ENCODE assay signal across 8 mouse cellular contexts in the genomic region with DNA sequence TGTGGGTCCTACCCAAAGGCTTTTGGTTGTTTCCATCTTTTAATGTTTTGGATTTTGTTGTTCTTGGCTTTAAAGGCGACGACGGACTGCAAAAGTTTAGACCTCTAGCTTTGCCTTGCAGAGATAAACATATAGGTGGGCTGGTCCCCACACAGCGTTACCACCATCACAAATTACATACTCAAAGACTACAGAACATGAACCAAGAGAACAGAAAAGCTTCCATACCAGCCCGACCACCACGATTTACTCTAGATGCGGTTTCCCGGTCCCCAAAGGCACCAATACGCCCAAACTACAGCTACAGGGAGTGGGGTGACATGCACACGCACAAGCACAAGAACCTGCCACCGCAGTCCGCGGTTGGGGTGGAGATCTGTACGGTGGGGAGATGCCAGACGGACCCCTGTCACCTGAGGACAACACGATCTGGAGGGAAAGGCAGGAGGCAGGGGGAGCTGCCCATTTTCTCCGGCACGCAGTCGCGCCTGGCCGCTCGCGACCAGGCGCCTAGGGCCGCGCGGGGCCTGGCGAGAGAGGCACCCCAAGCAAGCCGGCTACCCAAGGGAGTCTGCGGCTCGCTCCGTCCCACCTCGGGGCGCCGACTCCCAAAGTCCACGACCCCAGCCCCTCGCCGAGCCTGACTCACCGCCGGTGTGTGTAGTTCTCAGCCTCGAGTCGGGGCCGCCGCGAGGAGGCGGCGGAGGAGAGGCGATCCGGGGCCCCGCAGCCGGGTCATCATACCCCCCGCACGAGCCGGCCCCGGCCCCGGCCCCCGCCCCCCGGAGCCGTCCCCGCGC. TPM values are rescaled to one million over a fixed set of nuclear protein-coding genes. Genes with fewer than 3 reads are reported as not detected.
A peak's percentile ranks its signal among the peaks of the same experiment; 100 is the strongest.
DNase-seq lines count a peak whose midpoint lies in the region; ATAC-seq and TF ChIP-seq lines count a peak whose summit lies in the region.

No protein-coding gene starts in this region.

- H3K27ac ChIP-seq in embryonic facial prominence, embryonic 11.5 days (replicated peaks; ENCODE audit: low read depth, low read length), result peak overlapping the region; percentile 75
- peak overlapping the region; percentile 80 for H3K27ac ChIP-seq in liver, adult 2 months (replicated peaks; ENCODE audit: insufficient read depth, low read depth, low read length)
- peak overlapping the region; percentile 93 for H3K27ac ChIP-seq in neural tube, embryonic 14.5 days (ENCODE audit: low read depth, low read length)

- CTCF ChIA-PET in Patski (lab: Charles Lee), result interaction anchor here (2.0 to 2.4 kb wide), 3 partner anchors 12 to 115 kb away, joined by 4 to 9 read pairs (median 8); no protein-coding TSS in a partner anchor

- intact Hi-C loops in heart, postnatal 10 days (cut with DNase I), result loop anchor here (1.0 kb wide), 1 partner anchor 19 kb away; a partner anchor contains a TSS

- H3K4me2 ChIP-seq in embryonic facial prominence, embryonic 11.5 days (ENCODE audit: low read depth, low read length), result peak overlapping the region; percentile 78
- peak overlapping the region; percentile 73 for H3K4me2 ChIP-seq in neural tube, embryonic 14.5 days (ENCODE audit: low read depth, low read length)

- POLR2A ChIA-PET in Patski (lab: Charles Lee), result interaction anchor here (1.0 to 3.5 kb wide), 7 partner anchors 12 to 27 kb away, joined by 3 to 25 read pairs (median 5); a partner anchor contains a TSS

- peak; percentile 13 for TF ChIP-seq CTCF in Patski (IDR thresholded peaks at IDR 0.05)
- TF ChIP-seq CTCF in liver, adult 2 months (IDR thresholded peaks at IDR 0.05; ENCODE audit: low read depth, low read length), result no peak

- peaks cover 20% of the 10 kb centered on the region for H3K36me3 ChIP-seq in megakaryocyte, embryonic 14.5 days (replicated peaks; ENCODE audit: low read length)
- no peaks in the 10 kb centered on the region for H3K36me3 ChIP-seq in embryonic facial prominence, embryonic 11.5 days (replicated peaks; ENCODE audit: control insufficient read depth, insufficient read depth, low read depth, low read length)
- H3K36me3 ChIP-seq in liver, adult 2 months (ENCODE audit: control insufficient read depth, insufficient read depth, low read length), result no peaks in the 10 kb centered on the region
- no peaks in the 10 kb centered on the region for H3K36me3 ChIP-seq in neural tube, embryonic 14.5 days (ENCODE audit: control insufficient read depth, insufficient read depth, low read length)

- peak overlapping the region; percentile 99 for H3K4me3 ChIP-seq in megakaryocyte, embryonic 14.5 days (replicated peaks)
- H3K4me3 ChIP-seq in embryonic facial prominence, embryonic 11.5 days (ENCODE audit: low read depth, low read length), result peak overlapping the region; percentile 97
- peak overlapping the region; percentile 99 for H3K4me3 ChIP-seq in liver, adult 2 months (ENCODE audit: insufficient read depth, low read depth, low read length)
- H3K4me3 ChIP-seq in neural tube, embryonic 14.5 days (ENCODE audit: low read depth, low read length), result peak overlapping the region; percentile 94

- H3K9ac ChIP-seq in embryonic facial prominence, embryonic 11.5 days (replicated peaks; ENCODE audit: low read length), result peak overlapping the region; percentile 96
- peak overlapping the region; percentile 98 for H3K9ac ChIP-seq in liver, adult 2 months (ENCODE audit: low read depth, low read length)
- H3K9ac ChIP-seq in neural tube, embryonic 14.5 days (replicated peaks; ENCODE audit: low read depth, low read length), result peak overlapping the region; percentile 91

- peaks cover 14% of the 10 kb centered on the region; the same call in 1 of the 2 replicates for H3K79me2 ChIP-seq in liver, adult 2 months (ENCODE audit: control insufficient read depth, insufficient read depth, low read length)

- TF ChIP-seq POLR2A in liver, adult 2 months (IDR thresholded peaks at IDR 0.05; ENCODE audit: extremely low read depth, insufficient read depth, low read length), result no peak

- no peaks in the 10 kb centered on the region for H3K27me3 ChIP-seq in megakaryocyte, embryonic 14.5 days (replicated peaks)
- no peaks in the 10 kb centered on the region for H3K27me3 ChIP-seq in Patski
- no peaks in the 10 kb centered on the region for H3K27me3 ChIP-seq in embryonic facial prominence, embryonic 11.5 days (ENCODE audit: control insufficient read depth, insufficient read depth, low read length)
- H3K27me3 ChIP-seq in liver, adult 2 months (ENCODE audit: control insufficient read depth, insufficient read depth, low read length), result no peaks in the 10 kb centered on the region
- H3K27me3 ChIP-seq in neural tube, embryonic 14.5 days (ENCODE audit: control insufficient read depth, insufficient read depth, low read length), result no peaks in the 10 kb centered on the region

- 0% methylated on average over 51 of the region's 61 CpGs for WGBS in embryonic facial prominence, embryonic 11.5 days
- WGBS in liver, adult 2 months, result under 1% methylated on average over 51 of the region's 61 CpGs
- WGBS in neural tube, embryonic 14.5 days, result under 1% methylated on average over 55 of the region's 61 CpGs

- DNase-seq in Patski (ENCODE audit: low read depth, low spot score), result no peak
- DNase-seq in embryonic facial prominence, embryonic 11.5 days (ENCODE audit: low spot score), result peak; percentile 37
- DNase-seq in heart, postnatal 10 days, result peak; percentile 42 to 64
- DNase-seq in liver, adult 2 months (ENCODE audit: extremely low read depth, low read depth, low spot score), result no peak
- DNase-seq in adrenal gland, adult 2 months, result no peak

- no peaks in the 10 kb centered on the region for H3K9me3 ChIP-seq in megakaryocyte, embryonic 14.5 days
- H3K9me3 ChIP-seq in embryonic facial prominence, embryonic 11.5 days (replicated peaks; ENCODE audit: control insufficient read depth, low read length), result no peaks in the 10 kb centered on the region
- H3K9me3 ChIP-seq in neural tube, embryonic 14.5 days (ENCODE audit: control insufficient read depth, low read length), result no peaks in the 10 kb centered on the region

- ATAC-seq in megakaryocyte, adult 5-6 weeks (ENCODE audit: poor library complexity, severe bottlenecking), result no peak
- ATAC-seq in Patski, result peak; percentile 36
- peak; percentile 86 for ATAC-seq in embryonic facial prominence, embryonic 11.5 days (replicated peaks; ENCODE audit: insufficient number of reproducible peaks, low FRiP score, low TSS enrichment, low read depth)
- ATAC-seq in neural tube, embryonic 14.5 days (ENCODE audit: low read depth), result peak; percentile 88

- peaks cover 71% of the 10 kb centered on the region for H3K4me1 ChIP-seq in megakaryocyte, embryonic 14.5 days
- H3K4me1 ChIP-seq in embryonic facial prominence, embryonic 11.5 days (ENCODE audit: control insufficient read depth, insufficient read depth, low read length), result no peaks in the 10 kb centered on the region
- H3K4me1 ChIP-seq in liver, adult 2 months (ENCODE audit: control insufficient read depth, insufficient read depth, low read length), result peaks cover 22% of the 10 kb centered on the region
- peaks cover 20% of the 10 kb centered on the region for H3K4me1 ChIP-seq in neural tube, embryonic 14.5 days (ENCODE audit: control insufficient read depth, insufficient read depth, low read length)

- in situ Hi-C loops in Patski (cut with MboI; ENCODE audit: low pct_unique_long_range_greater_than_20kb), result no loop called here

RNA-seq across cellular contexts. Expression of a gene that starts 0.8 kb away (rescaled TPM):
- polyA plus RNA-seq in megakaryocyte, embryonic 14.5 days (2012; ENCODE audit: insufficient read depth, low replicate concordance), result 23.3 and 49.7 TPM in 2 replicates
- 287 and 324 TPM in 2 replicates for total RNA-seq in megakaryocyte, adult 5-6 weeks (2015)
- total RNA-seq in megakaryocyte, adult 5-6 weeks (2017), result 142 and 182 TPM in 2 replicates
- 80.5 TPM for polyA plus RNA-seq in Patski (2021)
- 13.8 TPM in 2 replicates for polyA plus RNA-seq in embryonic facial prominence, embryonic 11.5 days (2014; fragmentation: Nextera tagmentation; extraction: Ambion mirVana)
- 100 to 1,000 TPM; 102 to 117 TPM for total RNA-seq in heart, postnatal 10 days (2021)
- total RNA-seq in liver, adult 2 months (2014; rRNA removed), result 29.2 and 32.4 TPM in 2 replicates
- 34.0 and 35.2 TPM in 2 replicates for polyA plus RNA-seq in liver, adult 2 months (2012; rRNA removed)
- polyA plus RNA-seq in neural tube, embryonic 14.5 days (2014; fragmentation: Nextera tagmentation; extraction: Ambion mirVana), result 17.9 and 18.5 TPM in 2 replicates
- 100 to 1,000 TPM; 131 to 139 TPM for total RNA-seq in adrenal gland, adult 2 months (2021)
- 83.4 and 88.1 TPM in 2 replicates for polyA plus RNA-seq in adrenal gland, adult 2 months (2012; rRNA removed)

RNA-seq across cellular contexts. Expression of a gene that starts 18.7 kb away (rescaled TPM):
- 3.1 and 10.5 TPM in 2 replicates for polyA plus RNA-seq in megakaryocyte, embryonic 14.5 days (2012; ENCODE audit: insufficient read depth, low replicate concordance)
- 33.1 and 37.1 TPM in 2 replicates for total RNA-seq in megakaryocyte, adult 5-6 weeks (2015)
- total RNA-seq in megakaryocyte, adult 5-6 weeks (2017), result 23.4 and 24.5 TPM in 2 replicates
- polyA plus RNA-seq in Patski (2021), result 12.0 TPM
- polyA plus RNA-seq in embryonic facial prominence, embryonic 11.5 days (2014; fragmentation: Nextera tagmentation; extraction: Ambion mirVana), result 38.2 and 40.3 TPM in 2 replicates
- 10 to 100 TPM; 12.4 to 13.5 TPM for total RNA-seq in heart, postnatal 10 days (2021)
- total RNA-seq in liver, adult 2 months (2014; rRNA removed), result 2.5 and 3.3 TPM in 2 replicates
- 5.6 and 6.5 TPM in 2 replicates for polyA plus RNA-seq in liver, adult 2 months (2012; rRNA removed)
- 22.6 and 23.1 TPM in 2 replicates for polyA plus RNA-seq in neural tube, embryonic 14.5 days (2014; fragmentation: Nextera tagmentation; extraction: Ambion mirVana)
- 10 to 100 TPM; 17.4 to 20.0 TPM for total RNA-seq in adrenal gland, adult 2 months (2021)
- 13.0 and 17.5 TPM in 2 replicates for polyA plus RNA-seq in adrenal gland, adult 2 months (2012; rRNA removed)

RNA-seq across cellular contexts. Expression of a gene that starts 18.8 kb away (rescaled TPM):
- polyA plus RNA-seq in megakaryocyte, embryonic 14.5 days (2012; ENCODE audit: insufficient read depth, low replicate concordance), result 2.8 and 3.6 TPM in 2 replicates
- total RNA-seq in megakaryocyte, adult 5-6 weeks (2015), result 19.2 and 20.2 TPM in 2 replicates
- 17.8 TPM in 2 replicates for total RNA-seq in megakaryocyte, adult 5-6 weeks (2017)
- polyA plus RNA-seq in Patski (2021), result 25.7 TPM
- 22.8 and 26.5 TPM in 2 replicates for polyA plus RNA-seq in embryonic facial prominence, embryonic 11.5 days (2014; fragmentation: Nextera tagmentation; extraction: Ambion mirVana)
- total RNA-seq in heart, postnatal 10 days (2021), result 10 to 100 TPM; 11.5 to 14.0 TPM
- 22.1 and 23.4 TPM in 2 replicates for total RNA-seq in liver, adult 2 months (2014; rRNA removed)
- 9.3 and 10.7 TPM in 2 replicates for polyA plus RNA-seq in liver, adult 2 months (2012; rRNA removed)
- polyA plus RNA-seq in neural tube, embryonic 14.5 days (2014; fragmentation: Nextera tagmentation; extraction: Ambion mirVana), result 25.1 and 28.2 TPM in 2 replicates
- total RNA-seq in adrenal gland, adult 2 months (2021), result 10 to 100 TPM; 13.7 to 23.7 TPM
- 6.7 and 7.2 TPM in 2 replicates for polyA plus RNA-seq in adrenal gland, adult 2 months (2012; rRNA removed)

RNA-seq across cellular contexts. Expression of a gene that starts 18.8 kb away (rescaled TPM):
- polyA plus RNA-seq in megakaryocyte, embryonic 14.5 days (2012; ENCODE audit: insufficient read depth, low replicate concordance), result not detected in 2 replicates
- 0.32 and 0.45 TPM in 2 replicates for total RNA-seq in megakaryocyte, adult 5-6 weeks (2015)
- total RNA-seq in megakaryocyte, adult 5-6 weeks (2017), result not detected in 2 replicates
- 0.55 TPM for polyA plus RNA-seq in Patski (2021)
- 0.24 TPM in 1 of 2 replicates, not detected in the other for polyA plus RNA-seq in embryonic facial prominence, embryonic 11.5 days (2014; fragmentation: Nextera tagmentation; extraction: Ambion mirVana)
- total RNA-seq in heart, postnatal 10 days (2021), result not detected
- 0.55 TPM in 1 of 2 replicates, not detected in the other for total RNA-seq in liver, adult 2 months (2014; rRNA removed)
- polyA plus RNA-seq in liver, adult 2 months (2012; rRNA removed), result 0.05 and 0.20 TPM in 2 replicates
- 0.25 and 0.46 TPM in 2 replicates for polyA plus RNA-seq in neural tube, embryonic 14.5 days (2014; fragmentation: Nextera tagmentation; extraction: Ambion mirVana)
- under 1 TPM; 0.38 to 0.49 TPM for total RNA-seq in adrenal gland, adult 2 months (2021)
- not detected in 2 replicates for polyA plus RNA-seq in adrenal gland, adult 2 months (2012; rRNA removed)

RNA-seq across cellular contexts. Expression of a gene that starts 41.9 kb away (rescaled TPM):
- polyA plus RNA-seq in megakaryocyte, embryonic 14.5 days (2012; ENCODE audit: insufficient read depth, low replicate concordance), result not detected in 2 replicates
- total RNA-seq in megakaryocyte, adult 5-6 weeks (2015), result 0.30 and 0.76 TPM in 2 replicates
- total RNA-seq in megakaryocyte, adult 5-6 weeks (2017), result 0.22 and 2.5 TPM in 2 replicates
- polyA plus RNA-seq in Patski (2021), result 0.35 TPM
- polyA plus RNA-seq in embryonic facial prominence, embryonic 11.5 days (2014; fragmentation: Nextera tagmentation; extraction: Ambion mirVana), result not detected in 2 replicates
- total RNA-seq in heart, postnatal 10 days (2021), result under 1 TPM in 1 of 2 experiments, not detected in 1; 0.32 TPM
- 0.60 TPM in 1 of 2 replicates, not detected in the other for total RNA-seq in liver, adult 2 months (2014; rRNA removed)
- not detected in 2 replicates for polyA plus RNA-seq in liver, adult 2 months (2012; rRNA removed)
- polyA plus RNA-seq in neural tube, embryonic 14.5 days (2014; fragmentation: Nextera tagmentation; extraction: Ambion mirVana), result 0.40 and 0.79 TPM in 2 replicates
- not detected for total RNA-seq in adrenal gland, adult 2 months (2021)
- not detected in 2 replicates for polyA plus RNA-seq in adrenal gland, adult 2 months (2012; rRNA removed)

Comparison
In these comparisons a context has a peak if more than half of its experiments do, and no peak if none do; other contexts are left out.
1. DNase-seq: peak in embryonic facial prominence, embryonic 11.5 days (single experiment) and heart, postnatal 10 days (2 of 2); none in Patski (single experiment), liver, adult 2 months (single experiment) and adrenal gland, adult 2 months (single experiment).
2. Peak in every context shown above with its lines, with median percentiles within 50 percentile points of each other: H3K4me3 ChIP-seq, H3K27ac ChIP-seq and H3K9ac ChIP-seq.